Mouse (Mus musculus) stomach, postnatal 0 days (tissue): ENCODE results near the gene Armcx3.

ENCODE experiments used
- CTCF ChIP-seq: IDR thresholded peaks from 2 replicates; pipeline ENCODE4 v1.5.1; 2016; ENCODE audit warnings: antibody characterized with exemption, low read depth, mild to moderate bottlenecking, moderate library complexity
- EP300 ChIP-seq: optimal IDR thresholded peaks from 2 replicates; pipeline ENCODE3; 2016; ENCODE audit warnings: antibody characterized with exemption

- TF ChIP-seq CTCF: no peak
- no peak for TF ChIP-seq EP300
Measured at GRCm38 (mm10) chrX:134752584-134752983, 3.8 kb upstream of the Armcx3 start.
